Mouse (Mus musculus): Measurements from ENCODE around the gene Stx16.
A peak's percentile ranks its signal among the peaks of the same experiment; 100 is the strongest.

Stx16 gene

GRCm38 (mm10) chr2:174075072-174075570, 987 bp upstream of the Stx16 start:
- DNase-seq (ENCODE audit: low spot score in 2 of 2): peak in 1 of 2 experiments; percentile 67

DNA sequence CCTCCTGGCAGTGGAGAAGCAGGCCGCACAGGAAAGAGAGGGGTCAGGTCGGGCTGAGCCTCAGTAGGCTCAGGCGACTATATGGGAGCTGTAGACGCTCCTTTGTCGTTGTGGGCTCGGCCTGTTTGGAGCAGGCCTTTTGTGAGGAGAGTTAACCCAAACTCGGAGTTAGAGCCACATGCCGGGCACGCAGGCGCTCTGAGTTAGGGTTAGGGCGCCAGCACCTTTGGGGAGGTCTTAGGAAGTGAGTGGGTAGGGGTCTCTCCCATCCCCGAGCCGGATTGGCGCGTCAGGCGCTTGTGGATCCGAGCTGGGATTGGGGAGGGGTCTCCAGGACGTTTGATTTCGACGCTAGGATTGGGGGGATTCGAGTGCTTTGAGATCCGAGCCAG, 321 bp downstream of the Stx16 start:
- no peak for DNase-seq (ENCODE audit: low spot score in 2 of 2)

GRCm38 (mm10) chr2:174077004-174077695, 1.0 kb downstream of the Stx16 start:
- DNase-seq (ENCODE audit: low spot score in 2 of 2): peak; percentile 53 to 77

DNA sequence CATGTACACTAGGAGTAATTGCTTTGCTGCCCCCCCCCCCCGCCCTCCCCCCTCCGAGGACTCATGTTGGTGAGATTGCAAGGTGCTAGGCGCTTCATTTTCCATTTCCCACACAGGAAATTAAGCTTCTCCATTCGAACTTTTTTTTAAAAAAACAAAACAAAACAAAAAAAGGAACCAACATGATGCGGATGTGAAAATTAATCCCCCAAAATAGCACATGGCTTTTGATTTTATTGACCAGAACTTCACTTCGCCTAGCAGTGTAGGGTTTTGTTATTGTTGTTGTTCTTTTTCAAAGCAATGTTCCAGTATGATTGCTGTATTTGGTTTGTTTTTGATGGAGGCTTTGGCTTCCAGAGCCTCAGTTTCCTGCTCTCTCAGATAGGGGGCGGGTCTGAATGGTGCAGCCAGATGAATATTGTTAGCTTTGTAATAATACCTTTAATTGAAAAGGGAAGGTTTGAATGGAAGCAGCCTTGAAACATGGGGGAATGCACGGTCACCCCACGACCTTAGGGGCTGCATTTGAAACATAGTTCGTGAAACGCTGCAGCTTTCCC, 1.7 kb downstream of the Stx16 start:
- DNase-seq (ENCODE audit: low spot score in 2 of 2): no peak

GRCm38 (mm10) chr2:174081833-174082232, 5.7 kb downstream of the Stx16 start:
- DNase-seq (ENCODE audit: low spot score in 2 of 2): no peak

GRCm38 (mm10) chr2:174082380-174082918, 6.3 kb downstream of the Stx16 start:
- DNase-seq (ENCODE audit: low spot score in 2 of 2): no peak

- no peak for DNase-seq (ENCODE audit: low spot score in 2 of 2)
Observed at GRCm38 (mm10) chr2:174095086-174095485, 19.0 kb downstream of the Stx16 start.

DNA sequence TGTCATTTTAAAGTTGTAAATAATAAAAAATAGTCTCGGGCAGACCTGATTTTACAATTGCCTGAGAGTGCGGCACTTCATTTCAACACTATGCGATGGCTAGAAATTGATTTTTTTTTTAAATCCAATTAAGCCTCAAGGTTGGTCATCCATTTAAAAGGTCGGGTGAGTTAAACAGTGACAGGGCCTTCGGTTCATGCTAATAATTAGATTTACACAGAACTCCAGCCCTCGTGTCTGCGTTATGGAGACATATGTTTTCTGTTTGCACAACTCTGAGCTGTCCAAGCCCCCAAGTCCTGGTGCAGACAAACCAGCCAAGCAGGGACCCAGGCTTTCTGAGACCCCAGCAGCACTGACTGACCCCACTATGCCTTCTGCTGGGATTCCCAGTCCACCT, 26.3 kb downstream of the Stx16 start:
- no peak for DNase-seq (ENCODE audit: low spot score in 2 of 2)

DNA sequence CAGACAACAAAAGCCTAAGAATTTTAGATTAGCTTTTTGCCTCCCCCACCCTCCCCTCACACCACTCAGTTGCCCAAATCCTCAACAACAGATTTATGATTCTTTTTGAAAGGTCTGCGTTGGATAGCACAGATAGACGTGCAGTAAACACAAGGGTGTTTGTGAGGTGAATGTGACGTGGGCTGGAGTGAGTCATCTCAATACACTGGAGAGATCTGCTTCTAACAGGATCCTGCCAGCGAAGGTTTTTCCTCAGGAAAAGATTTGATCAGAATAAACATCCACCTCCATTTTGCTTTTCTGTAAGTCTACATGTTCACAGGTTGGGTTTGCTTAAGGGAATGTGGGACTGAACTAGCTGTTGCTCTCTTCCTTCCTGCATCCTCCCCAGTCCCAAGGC, 27.4 kb downstream of the Stx16 start:
- no peak for DNase-seq (ENCODE audit: low spot score in 2 of 2)

DNA sequence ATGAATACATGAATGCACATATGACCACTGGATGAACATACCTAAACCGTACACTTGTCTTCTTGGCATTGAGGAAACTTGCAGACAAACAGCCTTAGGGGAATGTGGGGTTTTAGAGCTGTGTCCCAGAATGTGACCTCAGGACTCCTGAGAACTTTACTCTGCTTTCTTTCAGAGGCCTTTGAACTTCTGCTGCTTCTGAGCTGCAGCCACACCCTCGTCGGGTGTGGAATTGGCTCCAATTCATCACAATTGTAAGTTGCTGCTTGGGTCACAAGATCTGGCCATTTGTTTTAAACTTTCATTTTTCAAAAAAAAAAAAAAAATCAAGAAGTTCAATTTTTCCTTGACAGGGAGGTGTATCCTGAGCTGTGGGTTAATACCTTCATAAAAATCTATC, 31.3 kb downstream of the Stx16 start:
- no peak for DNase-seq (ENCODE audit: low spot score in 2 of 2)

DNA sequence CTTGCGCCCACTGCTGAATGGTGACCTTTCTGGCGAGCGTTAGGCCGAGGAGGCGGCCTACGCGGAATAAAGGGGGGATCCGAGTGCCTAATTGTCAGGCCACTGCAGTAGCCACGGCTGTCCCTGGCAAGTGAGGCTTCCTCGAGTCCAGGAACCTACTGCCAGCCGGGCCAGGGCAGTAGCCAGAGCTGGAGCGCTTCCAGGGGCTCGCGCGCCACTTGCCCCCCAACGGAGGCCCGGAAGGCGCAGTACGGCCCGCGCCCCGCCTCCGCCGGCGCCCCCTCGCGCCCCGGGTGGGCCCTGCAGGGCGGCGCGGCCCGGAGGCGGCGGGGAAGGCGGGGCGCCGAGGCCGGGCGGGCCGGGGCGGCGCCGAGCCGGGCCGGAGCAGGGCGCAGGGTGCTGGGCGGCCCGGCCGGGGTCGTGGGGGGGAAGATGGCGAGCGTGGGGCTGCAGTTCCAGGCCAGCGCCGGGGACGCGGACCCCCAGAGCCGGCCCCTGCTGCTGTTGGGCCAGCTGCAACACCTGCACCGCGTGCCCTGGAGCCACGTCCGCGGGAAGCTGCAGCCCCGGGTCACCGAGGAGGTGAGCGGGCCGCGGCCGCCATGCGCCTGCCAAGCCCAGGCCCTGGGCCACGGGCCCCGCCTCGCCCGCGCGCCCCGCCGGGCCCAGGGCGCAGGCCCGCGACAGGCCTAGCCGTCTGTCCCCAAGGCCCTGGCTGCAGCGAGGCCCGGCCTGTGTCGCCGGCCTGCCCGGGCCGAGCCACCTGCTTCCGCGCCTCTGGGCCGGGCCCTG, 34.1 kb downstream of the Stx16 start, which contains the start of gene Npepl1:
Npepl1 (plus strand) TSS at position 359 of the 792 bp plus-strand sequence.
- peak; percentile 55 to 84 for DNase-seq (ENCODE audit: low spot score in 2 of 2)

- peak; percentile 38 to 71 for DNase-seq (ENCODE audit: low spot score in 2 of 2)
Observed at GRCm38 (mm10) chr2:174110783-174111549, 34.9 kb downstream of the Stx16 start.

DNA sequence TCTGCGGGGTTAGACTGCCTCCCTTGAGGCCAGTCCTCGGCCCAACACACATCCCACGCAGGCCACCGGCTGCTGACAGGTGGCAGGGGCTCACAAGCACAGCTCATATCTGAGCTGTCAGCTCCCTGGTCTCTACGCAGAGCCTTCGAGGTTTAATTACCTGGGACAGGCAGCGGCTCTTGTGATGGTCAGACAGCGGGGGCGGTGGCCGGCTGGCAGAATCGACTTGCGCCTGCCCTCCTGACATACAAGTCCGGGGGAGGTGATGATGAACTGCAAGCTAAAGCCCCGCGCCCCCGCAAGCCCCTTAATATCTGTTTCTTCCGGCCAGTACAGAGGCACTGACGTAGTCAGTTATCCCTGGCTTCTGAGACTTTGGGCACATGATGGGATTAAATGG, 36.8 kb downstream of the Stx16 start:
- DNase-seq (ENCODE audit: low spot score in 2 of 2): no peak

DNA sequence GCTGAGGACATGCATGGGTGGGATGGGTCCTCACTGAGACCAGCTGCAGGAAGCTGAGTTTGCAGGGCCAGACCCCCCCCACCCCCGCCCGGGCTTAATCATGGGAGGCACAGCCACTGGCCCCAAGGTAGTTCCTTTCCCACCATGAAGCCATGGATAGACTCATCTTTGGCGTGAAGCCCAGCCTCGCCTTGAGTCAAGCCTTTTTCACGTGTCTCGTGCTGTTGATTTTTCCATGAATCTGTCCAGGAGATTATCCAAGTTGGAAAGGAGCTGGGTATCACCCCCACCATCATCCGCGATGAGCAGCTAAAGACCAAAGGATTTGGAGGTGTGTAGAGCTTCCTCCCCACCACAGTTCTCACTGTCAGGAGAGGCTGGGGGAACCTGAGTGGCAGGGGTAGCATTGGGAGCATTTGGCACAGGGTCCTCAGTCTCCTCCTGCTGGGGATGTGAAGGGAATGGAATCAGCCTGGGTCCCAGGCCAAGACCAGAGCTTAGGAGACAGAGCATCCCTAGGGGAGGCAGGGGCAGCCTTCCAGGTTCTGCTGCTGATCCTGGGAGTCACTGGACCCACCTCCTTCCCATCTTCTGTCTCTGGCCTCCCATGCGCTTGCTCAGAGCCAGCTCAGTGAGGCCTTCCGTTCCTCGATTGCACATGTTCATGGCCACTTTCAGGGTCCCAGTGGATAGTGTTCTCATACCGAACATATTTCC, 38.2 kb downstream of the Stx16 start:
- no peak for DNase-seq (ENCODE audit: low spot score in 2 of 2)

- peak in 1 of 2 experiments; percentile 12 for DNase-seq (ENCODE audit: low spot score in 2 of 2)
Observed at GRCm38 (mm10) chr2:174116929-174117328, 40.8 kb downstream of the Stx16 start.

GRCm38 (mm10) chr2:174118141-174118540, 42.0 kb downstream of the Stx16 start:
- DNase-seq (ENCODE audit: low spot score in 2 of 2): no peak

GRCm38 (mm10) chr2:174119259-174119658, 43.2 kb downstream of the Stx16 start:
- no peak for DNase-seq (ENCODE audit: low spot score in 2 of 2)

DNA sequence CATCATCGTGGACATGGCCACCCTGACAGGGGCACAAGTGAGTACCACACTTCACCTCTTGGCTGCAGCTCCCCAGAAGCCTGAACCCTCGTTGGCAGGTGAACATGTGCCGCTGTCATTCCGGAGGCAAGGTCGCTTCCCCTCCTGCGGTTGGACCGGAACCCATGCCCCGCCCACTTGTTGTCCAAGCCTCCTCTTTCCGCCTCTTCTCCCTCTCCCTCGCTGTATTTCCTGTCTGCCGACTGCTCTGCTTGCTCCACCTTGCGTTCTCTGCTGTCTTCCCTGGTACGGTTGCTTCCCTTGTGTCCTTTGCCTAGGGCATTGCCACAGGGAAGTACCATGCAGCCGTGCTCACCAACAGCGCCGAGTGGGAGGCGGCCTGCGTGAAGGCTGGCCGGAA, 44.5 kb downstream of the Stx16 start:
- DNase-seq (ENCODE audit: low spot score in 2 of 2): no peak

GRCm38 (mm10) chr2:174121411-174121947, 45.4 kb downstream of the Stx16 start:
- no peak for DNase-seq (ENCODE audit: low spot score in 2 of 2)

GRCm38 (mm10) chr2:174122331-174122730, 46.2 kb downstream of the Stx16 start:
- DNase-seq (ENCODE audit: low spot score in 2 of 2): peak in 1 of 2 experiments; percentile 6

- peak in 1 of 2 experiments; percentile 56 for DNase-seq (ENCODE audit: low spot score in 2 of 2)
Observed at GRCm38 (mm10) chr2:174123731-174124130, 47.6 kb downstream of the Stx16 start.
